Mouse (Mus musculus) embryo, embryonic 10.5 days (tissue): ENCODE results near the gene Cpne2.

Source experiments
- DNase-seq: peaks from one replicate; pipeline ENCODE4 v3.0.0-alpha.2; 2015; ENCODE audit warnings: low spot score

Cpne2 gene

DNA sequence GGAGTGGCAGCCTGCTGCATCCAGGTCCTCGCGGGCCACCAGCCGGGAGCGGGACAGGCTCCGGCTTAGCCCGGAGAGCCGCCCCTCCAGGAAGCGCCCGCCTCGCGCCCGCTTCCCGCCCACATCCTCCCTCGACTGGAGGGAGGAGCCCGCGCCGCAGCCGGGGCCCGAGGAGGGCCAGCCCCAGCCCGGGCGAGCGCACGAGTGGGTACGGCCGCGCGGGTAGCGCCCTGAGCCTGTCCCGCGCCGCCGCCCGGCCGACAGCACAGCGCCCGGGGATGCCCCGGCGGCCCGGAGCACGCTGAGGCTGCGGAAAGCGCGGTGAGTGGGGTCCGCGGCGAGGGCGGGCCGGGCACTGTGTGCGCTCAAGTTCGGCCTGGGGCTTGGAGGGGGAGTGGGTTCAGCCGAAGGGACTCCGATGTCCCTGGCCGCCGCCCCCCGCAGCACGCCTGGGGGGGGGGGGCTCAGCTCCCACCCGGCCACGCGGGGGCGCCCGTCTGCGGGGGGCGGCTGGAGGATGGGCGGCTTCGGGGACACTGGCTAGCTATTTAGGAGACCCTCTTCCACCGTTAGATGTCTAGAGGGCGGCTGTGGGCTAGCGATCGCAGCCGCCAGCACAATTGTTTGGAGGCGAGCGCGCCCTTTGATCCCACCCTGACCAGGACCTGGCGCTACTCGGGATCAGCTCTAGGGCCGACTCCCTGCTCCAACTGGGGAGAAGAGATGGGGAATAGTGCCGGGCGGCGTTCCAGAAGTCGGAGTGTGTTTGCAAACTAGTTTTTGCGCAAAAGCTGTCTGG, at the start of gene Cpne2:
Gene Cpne2 (plus strand): TSS at position 118 of the 799 bp plus-strand sequence.
- DNase-seq, result peak; percentile 68

DNA sequence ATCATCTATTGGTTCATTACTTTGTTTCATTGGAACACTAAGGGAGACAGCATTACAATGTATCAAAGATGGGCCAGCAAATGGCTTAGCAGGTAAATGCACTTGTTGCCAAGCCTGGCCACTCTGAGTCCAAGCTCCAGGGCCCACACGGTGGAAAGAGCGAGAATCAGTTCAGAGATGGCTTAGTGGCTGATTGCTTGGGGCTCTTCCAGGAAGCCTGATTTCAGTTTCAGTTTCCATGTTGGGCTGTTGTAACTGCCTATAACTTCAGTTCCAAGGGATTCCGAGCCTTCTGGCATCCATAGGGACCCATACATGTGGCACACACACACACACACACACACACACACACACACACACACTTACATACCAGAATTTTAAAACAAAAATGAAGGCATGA, 47.5 kb upstream of the Cpne2 start:
- no peak for DNase-seq

DNA sequence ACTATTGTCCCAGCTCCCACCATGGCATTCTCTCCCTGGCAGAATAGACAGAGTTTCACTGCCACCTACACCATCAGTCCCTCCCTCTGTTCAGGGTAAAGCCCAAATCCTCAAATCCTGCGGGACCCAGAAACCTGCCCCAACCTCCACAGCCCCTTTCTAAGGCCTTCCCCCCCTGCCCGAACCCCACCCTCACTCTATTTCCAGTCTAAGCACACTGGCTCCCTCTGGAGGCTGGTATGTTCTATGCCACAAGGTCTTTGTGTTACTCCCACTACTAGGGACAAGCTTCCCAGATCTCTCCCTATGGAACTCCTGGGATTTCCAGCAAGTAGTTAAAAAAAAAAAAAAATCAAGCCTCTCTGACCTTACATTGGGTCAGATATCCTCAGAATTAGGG, 46.9 kb upstream of the Cpne2 start:
- peak; percentile 66 for DNase-seq

DNA sequence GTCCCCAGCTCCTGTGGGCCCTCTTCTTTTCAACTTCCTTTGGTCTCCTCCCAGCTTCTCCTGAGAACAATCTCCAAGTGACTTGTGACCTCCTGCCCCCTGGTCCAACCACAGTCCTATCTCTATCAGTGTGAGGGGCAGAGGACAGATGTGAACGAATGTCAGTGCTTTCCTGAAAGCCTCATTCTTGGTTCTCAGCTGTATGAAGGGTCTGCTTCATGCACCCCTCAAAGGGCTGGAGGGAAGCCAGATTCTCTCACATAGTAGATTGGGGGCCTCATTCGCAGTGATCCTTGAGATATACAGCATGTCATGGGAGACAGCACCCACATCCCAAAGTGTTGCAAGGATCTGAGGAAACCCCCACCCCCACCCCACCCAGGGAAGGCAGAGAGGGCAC, 44.8 kb upstream of the Cpne2 start:
- no peak for DNase-seq

DNA sequence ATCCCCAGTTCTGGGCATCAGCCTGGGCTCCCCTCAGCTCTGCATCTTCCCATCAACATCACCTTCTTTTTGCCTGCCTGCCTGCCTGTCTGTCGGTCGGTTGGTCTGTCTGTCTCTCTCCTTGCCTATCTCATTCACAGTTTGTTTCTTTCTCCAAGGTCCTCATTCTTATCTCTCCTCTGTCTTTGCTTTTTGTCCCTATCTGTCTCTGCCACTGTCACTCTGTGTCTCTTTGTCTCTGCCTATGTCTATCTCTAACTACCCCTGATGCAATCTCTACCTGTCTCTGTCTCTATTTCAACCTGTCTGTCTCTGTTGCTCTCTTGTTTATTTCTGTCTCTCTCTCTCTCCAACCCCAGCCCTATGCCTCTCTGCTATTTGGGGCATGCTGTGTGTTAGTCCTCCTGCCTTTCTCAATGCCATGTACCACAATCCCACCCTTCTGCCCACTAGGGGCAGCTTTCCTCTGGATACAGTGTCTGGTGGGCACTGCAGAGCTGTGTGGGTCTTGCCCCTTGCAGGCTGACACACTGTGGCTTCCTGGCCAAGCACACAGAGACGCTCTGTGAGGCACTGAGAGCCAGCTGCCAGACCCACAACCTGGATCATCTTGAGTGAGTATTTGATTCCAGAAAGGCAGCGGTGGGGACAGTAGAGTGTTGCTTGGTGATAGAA, 42.8 kb upstream of the Cpne2 start:
- DNase-seq, result no peak

DNA sequence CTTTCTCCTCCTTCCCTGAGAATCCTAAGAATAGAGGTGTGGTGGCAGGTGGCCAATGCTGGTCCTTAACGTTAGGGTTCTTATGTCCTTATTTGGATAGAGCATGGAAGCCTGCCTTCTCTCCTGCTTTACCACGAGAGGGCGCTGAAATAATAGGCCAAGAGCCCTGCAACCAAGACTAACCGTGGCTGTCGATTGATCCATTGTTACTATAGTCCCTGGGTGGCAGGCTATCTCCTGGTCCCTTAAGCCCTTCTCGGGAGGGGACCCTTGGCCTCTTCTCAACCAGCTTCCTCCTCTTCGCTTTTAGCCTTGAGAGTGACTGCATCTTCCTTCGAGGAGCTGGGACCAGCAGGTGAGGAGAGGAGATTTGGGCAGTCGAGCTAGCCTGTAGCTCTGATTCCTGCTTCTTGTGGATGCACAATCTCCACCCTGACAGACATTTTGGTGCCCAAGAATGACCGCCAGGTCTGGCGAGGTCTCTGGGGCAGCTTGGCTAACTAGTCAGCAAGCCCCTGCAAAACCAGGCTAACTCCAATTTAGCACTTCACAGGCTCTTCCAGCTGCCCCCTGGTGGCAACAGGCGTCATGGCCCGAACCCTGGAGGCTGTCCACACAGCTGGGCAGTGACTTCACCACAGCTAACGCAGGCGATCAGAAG, 40.6 kb upstream of the Cpne2 start:
- peak; percentile 91 for DNase-seq

DNA sequence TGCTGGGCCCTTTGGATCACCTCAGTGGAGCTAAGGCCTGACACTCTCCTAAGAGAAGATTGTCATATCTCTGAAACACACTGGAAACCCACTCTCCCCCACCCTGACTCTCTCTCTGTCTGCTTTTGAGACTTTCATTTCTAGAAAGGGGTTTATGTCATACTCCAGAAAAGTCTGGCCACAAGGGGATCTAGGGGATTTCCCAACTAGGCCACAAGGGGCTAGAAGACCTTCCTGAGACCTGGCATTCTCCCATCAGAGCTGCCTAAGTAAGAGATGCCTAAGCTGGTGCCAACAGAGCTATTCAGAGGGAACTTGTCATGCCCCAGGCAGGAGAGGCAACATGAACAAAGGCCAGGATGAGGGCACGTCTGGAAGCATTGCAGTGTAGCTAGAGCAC, 39.5 kb upstream of the Cpne2 start:
- DNase-seq, result peak; percentile 17

DNA sequence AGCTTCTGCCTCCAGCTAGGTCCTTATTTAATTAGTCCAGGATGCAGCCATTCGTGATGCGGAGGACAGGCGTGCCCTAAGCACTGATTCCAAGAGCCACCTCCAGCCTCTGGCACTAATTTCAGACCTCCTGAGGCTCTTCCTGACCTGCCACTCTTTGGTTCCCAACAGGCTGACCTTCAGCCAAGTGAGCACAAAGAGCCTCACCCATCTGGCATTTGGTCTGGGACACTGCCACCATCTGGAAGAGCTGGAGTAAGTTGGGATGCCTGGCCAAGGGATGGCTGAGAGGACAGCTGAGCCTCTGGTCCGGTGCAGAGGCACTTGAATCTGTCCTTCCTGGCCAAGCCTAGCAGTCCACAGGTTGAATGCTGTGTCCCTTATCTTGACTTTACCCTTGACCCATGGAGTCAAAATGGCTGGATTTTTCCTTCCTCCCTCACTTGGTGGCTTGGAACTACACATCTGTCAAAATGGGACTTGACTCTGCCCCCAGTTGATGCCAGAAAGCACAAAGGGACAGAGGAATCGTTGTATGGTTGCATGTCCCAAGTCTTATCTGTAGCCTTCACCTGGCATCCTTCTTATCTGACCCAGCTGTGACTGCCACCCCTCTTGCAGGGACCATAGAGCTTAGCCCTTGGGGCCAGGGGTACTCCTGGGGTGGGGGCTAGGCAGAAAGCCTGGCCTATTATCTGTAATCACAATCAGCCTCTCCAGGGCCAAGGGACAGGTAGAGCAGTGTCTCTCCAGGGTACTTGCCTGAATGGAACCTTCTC, 17.2 kb upstream of the Cpne2 start:
- no peak for DNase-seq

DNA sequence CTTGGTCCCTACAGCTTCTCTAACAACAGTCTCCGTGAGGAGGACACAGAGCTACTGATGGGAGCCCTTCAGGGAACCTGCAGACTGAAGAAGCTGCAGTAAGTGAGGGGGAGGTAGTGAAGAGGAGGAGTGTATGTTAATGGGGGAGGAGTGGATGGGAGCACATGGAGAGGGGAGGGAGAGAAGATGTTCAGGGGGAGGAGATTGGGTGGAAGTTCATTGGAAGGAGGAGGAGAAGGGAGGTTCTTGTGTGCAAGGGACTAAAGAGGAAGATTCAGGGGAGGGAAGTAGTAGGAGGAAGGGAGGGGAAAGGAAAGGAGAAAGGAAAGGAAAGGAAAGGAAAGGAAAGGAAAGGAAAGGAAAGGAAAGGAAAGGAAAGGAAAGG, 16.6 kb upstream of the Cpne2 start:
- DNase-seq, result no peak

DNA sequence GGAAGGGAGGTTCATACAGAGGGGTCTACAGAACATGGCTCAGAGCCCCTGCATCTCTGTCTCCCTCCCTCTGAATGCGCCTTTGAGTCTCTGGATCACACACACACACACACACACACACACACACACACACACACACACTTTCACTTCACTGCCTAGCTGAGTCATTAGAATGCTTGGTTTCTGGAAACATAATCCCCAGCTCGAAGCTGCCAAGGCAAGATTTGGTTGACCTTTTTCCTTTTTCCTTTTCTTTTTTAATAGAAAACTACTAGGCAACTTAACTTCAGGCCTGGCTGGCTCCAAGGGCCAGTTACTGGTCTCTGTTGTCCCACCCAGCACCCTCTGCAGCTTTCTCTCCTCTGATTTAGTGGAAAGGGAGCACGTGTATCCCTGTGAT, 16.0 kb upstream of the Cpne2 start:
- DNase-seq, result no peak

DNA sequence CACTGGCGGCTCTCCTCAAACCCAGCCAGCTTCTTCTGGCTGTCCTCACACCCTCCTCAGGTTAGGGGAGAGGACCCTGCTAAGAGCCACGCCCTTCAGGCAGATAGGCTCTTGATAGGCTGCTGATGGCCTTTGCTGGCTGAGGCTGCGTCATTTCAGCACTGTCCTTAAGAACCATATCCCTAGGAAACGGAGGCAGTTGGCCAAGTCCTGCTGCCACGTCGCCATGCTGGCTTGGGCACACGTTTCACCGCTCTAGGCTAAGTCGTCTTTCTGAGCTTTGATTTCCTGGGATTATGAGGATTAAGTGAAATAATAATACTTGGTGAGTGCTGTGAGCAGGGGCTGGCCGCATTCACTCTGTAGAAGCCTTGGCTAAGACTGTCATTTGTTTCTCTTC, 14.5 kb upstream of the Cpne2 start:
- DNase-seq, result no peak

DNA sequence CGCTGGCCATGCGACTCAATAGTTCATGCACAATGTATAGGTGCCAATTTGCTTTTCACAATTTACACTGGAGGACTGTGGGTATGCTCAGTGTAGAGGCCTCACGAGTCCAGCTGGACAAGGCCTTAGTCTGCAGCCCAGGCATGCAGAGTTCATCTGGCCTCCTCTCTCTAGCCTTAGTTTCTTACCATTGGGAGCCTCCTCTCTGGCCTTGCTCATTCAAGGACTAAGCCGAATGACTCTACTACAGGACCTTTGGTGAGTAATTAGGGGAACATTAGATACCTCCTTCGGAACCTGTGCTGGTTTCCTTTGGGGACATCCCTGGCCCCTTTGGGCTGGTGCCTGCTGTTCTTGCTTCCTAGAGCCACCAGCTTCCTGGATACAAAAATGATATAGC, 13.8 kb upstream of the Cpne2 start:
- DNase-seq, result no peak

DNA sequence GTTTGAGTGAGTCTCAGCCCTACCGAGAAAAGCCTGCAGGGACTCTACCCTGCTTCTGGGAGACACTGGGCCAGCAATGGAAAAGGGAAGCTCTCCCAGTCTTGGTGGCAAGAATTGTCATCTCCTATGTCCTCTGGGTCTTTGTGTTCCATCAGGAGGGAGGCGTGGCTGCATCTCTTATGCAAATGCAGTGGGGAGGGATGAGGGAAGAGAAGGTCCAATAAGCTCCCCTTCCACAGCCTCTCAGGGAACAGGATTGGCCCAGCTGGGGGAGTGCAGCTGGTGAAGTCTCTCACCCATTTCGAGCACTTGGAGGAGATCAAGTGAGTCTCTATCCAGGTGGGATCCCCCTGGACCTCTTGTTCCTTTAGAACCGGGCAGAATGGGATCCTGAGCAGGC, 11.3 kb upstream of the Cpne2 start:
- no peak for DNase-seq

DNA sequence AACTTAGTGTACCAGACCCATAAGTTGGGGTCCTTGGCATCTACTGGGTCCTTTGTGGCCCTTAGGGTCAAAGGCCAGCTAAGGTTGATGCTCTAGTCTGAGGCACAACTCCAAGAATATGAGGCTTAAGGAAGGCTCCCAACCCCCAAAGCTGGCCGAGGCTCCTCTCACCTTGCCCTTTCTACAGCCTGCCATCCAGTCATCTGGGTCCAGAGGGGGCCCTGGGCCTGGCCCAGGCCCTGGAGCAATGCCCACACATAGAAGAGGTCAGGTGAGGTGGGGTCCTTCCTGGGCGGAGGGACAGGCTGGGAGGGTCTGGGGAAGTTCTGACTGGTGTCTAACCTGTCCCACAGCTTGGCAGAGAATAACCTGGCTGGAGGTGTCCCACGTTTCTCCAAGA, 10.3 kb upstream of the Cpne2 start:
- DNase-seq, result no peak

DNA sequence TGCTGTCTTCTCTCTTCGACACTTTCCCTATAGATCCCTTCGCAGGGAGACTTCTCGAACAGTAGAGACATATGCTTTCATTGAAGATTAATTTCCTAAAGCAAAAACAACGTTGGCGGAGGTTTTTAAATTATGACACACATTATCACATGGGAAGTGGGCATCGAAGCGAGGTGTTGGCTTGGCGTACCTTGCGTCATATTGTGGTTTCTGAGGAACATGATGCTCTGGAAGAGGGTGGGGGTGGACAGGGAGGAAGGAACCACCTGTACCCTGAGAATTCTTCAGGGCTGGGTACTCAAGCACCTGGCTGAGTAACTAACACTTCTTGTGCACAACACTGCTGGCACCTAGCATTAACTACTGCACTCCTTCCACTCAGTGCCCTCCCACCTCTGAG, 8.2 kb upstream of the Cpne2 start:
- DNase-seq, result no peak

DNA sequence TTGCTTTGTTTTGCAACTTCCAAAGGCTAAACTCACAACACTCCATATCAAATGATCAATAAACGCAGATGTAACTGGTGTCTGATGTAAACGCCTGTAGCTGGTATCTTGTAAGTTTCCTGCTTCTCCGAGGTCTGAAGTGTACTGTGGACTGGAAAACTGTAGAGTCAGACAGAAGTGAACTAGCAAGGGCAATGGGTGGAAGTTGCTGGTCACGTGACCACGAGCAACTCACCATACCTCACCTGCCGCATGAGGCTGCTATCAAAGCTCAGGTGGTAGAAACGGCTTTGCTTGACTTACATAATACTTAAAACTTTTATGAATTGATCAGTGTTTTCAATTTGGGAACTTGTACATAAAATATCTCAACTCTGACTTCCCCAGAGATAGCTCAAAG, 5.6 kb upstream of the Cpne2 start:
- no peak for DNase-seq

DNA sequence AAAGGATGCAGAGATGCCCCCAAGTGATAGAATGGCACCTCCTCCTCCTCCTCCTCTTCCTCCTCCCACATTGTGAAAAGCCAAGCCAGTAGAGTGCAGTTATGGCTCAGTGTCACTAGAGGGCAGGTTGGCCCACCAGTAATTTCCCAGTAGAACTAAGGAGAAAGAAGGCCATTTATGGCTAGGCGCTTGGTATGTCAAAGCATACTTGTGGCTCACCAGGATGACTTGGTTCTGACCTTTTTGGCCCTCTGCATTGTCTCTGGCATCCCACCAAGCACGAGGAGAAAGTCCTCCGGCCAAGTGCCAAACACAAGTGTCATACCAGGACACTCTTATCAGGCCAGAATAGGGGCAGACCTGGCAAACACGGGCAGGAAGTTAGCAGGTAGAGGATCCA, 4.5 kb upstream of the Cpne2 start:
- DNase-seq, result peak; percentile 79

DNA sequence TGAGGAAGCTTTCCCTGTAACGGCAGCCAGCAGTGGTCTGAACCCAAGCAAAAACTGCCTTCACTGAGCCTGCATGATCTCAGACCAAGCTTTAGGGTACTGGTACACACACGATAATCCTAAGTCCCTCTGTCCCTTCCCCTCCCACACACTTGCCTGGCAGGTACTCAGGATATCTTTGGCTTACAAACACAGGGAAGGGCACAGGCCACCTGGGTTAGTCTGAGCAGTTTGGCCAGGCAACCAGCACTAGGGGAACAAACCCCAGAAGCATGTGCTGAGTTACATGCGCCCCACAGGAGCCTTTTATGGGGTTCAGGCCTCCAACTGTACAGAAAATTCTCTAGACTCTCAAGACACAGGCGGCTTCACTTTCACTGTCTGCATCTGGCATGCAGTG, 2.9 kb upstream of the Cpne2 start:
- DNase-seq, result no peak

DNA sequence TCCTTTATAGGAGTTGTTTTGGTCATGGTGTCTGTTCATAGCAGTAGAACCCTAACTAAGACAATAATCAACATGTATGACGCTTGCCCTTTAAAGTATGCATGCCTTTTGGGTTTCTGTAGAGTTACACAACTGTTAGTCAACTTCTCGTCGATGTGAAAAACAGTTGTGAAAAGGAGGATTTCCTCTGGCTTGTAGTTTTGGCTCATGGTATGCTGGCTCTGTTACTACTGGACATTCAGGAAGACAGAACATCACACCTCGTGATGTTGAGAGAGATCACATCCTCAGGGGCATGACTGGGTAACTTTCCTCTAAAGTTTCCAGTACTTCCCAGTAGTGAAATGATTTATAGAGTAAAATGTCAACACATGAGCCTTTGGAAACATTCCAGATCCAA, 2.1 kb upstream of the Cpne2 start:
- DNase-seq, result no peak

DNA sequence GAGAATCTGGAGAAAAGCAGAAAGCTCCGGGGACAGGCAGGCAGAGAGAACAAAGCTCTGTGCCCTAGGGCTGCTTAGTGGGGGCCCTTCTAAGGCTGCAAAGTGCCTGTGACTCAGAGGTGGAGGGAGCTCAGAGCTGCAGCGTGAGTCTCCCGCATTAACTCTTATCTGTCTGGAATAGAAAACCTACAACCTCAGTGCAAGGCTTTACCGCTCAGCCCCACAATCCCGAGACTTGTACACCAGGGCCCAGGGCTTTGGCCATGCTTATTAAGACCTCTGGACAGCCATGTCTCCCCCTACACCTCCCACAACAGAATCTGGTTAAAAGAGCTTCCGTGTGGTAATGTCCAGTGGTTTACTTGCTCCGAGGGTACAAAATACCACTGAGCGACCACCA, 790 bp upstream of the Cpne2 start:
- DNase-seq, result peak; percentile 59

DNA sequence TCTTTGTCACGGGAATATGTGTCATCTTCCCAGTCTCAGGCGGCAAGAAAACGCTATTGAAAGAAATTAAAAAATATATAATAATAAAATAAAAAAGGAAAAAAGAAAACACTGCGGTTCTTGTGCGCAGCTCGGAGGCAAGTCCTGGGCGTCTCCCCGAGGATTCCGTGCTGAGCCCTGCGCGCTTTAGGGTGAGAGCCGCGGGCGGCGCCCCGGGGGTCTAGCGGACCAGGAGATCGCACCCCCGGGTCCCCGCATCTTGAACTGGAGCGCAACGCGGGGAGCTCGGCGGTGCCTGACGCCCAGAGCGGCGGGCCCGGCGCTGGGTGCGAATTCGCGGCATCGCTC, 291 bp upstream of the Cpne2 start:
- no peak for DNase-seq

DNA sequence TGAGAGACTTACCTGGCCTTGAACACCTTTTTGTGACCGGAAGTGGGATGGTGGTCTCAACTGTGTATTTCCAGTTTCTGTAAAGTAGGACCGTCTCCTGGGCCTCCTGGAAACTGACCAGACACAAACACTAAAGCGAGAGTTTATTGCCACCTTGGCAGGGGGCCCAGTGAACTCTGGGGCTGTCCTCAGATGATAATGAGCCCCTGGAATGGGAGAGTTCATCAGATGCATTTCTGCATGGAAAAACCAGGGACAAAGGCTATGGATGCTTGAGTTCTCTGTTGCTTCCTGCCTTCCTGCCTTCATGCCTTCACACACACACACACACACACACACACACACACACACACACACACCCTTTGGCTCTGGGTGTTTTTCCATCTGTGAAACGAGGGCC, 1.8 kb downstream of the Cpne2 start:
- DNase-seq, result no peak

DNA sequence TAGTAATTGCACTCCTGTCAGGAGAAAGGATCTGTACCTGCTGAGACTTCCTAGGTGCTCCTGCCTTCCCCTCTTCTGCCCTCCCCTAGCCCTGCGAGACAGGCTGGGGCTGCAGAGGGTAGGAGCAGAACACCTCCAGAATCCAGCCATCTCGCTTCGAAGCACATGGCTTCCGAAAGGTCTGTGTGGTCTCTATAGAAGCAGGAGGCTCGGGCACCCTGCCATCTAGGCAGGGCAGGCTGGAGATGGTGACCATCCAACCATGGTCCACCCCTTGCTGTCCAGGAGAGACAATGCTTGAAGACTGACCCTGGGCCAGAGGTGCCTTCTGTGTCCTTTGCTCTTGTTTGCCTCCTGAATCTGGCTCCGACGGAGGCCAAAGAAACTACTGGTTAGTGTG, 2.8 kb downstream of the Cpne2 start:
- no peak for DNase-seq
